Mouse (Mus musculus) embryonic facial prominence, embryonic 12.5 days (tissue): ENCODE data around the gene Peg3. TPM values are rescaled to one million over a fixed set of nuclear protein-coding genes. Genes with fewer than 3 reads are reported as not detected.

Experiments
- ATAC-seq: fragments of 200-750 bp; cut with Nextera tagmentation; 2 replicates; pipeline ENCODE4 v1.8.0; 2017; ENCODE audit not compliant: insufficient number of reproducible peaks, insufficient read depth, low FRiP score, low TSS enrichment
- H3K27ac ChIP-seq: fragments of 300-500 bp; sonication (generic); 2 replicates; pipeline ENCODE4 v1.5.1; 2016; ENCODE audit warnings: mild to moderate bottlenecking
- H3K27me3 ChIP-seq: fragments of 300-500 bp; sonication (generic); 2 replicates; pipeline ENCODE4 v1.6.1; 2016; ENCODE audit warnings: mild to moderate bottlenecking, moderate library complexity
- H3K36me3 ChIP-seq: fragments of 300-500 bp; sonication (generic); 2 replicates; pipeline ENCODE4 v1.6.1; 2016; ENCODE audit warnings: mild to moderate bottlenecking
- H3K4me1 ChIP-seq: fragments of 300-500 bp; sonication (generic); 2 replicates; pipeline ENCODE4 v1.6.1; 2016
- H3K4me2 ChIP-seq: fragments of 300-500 bp; sonication (generic); replicated peaks from 2 replicates; pipeline ENCODE4 v1.6.1; 2016; ENCODE audit warnings: mild to moderate bottlenecking, moderate library complexity
- H3K4me3 ChIP-seq: fragments of 300-500 bp; sonication (generic); 2 replicates; pipeline ENCODE4 v1.5.1; 2016; ENCODE audit warnings: mild to moderate bottlenecking
- H3K9ac ChIP-seq: fragments of 300-500 bp; sonication (generic); 2 replicates; pipeline ENCODE4 v1.6.1; 2016; ENCODE audit warnings: mild to moderate bottlenecking, moderate library complexity
- H3K9me3 ChIP-seq: fragments of 300-500 bp; sonication (generic); 2 replicates; pipeline ENCODE4 v1.6.1; 2016; ENCODE audit warnings: mild to moderate bottlenecking, moderate library complexity
- WGBS: fragments of 180-500 bp; shearing (Covaris S2); methylation state at CpG from one replicate; pipeline ENCODE4 v1.1.7; 2016; 5-methylcytosine and 5-hydroxymethylcytosine counted together
- polyA plus RNA-seq: library from polyadenylated mRNA; unstranded; fragments of >200 nt; fragmentation: Nextera tagmentation; extraction: Ambion mirVana; gene quantifications from 2 replicates; pipeline ENCODE4 v1.2.1, GENCODE M21; 2016

Gene Peg3
- polyA plus RNA-seq, 1 experiment from 2014 or later, result 264 TPM

DNA sequence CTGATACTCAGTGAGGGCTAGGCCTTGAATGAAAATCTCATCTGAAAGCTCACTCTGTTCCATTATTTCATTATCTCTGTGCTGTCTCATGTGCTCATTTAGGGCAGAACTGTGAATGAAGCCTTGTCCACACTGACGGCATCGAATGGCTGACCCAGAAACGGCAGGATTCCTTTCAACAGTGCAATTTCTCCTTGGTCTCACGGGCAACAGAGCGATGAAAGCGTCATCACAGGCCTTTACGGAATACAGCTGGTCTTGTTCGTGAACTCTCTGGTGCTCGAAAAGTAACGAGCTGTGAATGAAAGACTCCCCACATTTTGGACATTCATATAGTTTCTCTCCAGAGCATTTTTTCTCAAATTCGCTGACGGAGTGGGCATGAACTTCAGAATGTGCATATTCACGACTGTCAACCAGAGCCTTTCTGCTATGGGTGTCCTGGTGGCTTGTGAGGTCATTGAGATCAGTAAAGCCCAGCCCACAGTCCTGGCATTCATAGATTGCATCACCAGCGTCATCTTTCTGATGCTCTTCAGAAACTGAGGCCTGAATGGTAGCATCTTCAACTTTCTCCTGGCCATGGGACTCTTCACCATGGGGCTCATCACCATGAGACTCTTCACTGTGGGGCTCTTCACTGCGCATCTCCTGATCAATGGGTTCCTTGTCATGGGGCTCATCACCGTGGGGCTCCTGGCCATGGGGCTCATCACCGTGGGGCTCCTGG, 21.6 kb downstream of the Peg3 start:
- 88% methylated on average over 17 of the region's 17 CpGs for WGBS
- Histone ChIP-seq H3K9me3 (peaks cover 6% of the 10 kb centered on the region; the same call in 1 of the 2 replicates), H3K4me3 (no peak overlapping the region), H3K27ac (no peak overlapping the region), H3K27me3 (no peaks in the 10 kb centered on the region), H3K36me3 (peaks cover 71% of the 10 kb centered on the region), H3K9ac (no peak overlapping the region), H3K4me1 (no peaks in the 10 kb centered on the region), H3K4me2 (no peak overlapping the region)
- ATAC-seq, result no peak

DNA sequence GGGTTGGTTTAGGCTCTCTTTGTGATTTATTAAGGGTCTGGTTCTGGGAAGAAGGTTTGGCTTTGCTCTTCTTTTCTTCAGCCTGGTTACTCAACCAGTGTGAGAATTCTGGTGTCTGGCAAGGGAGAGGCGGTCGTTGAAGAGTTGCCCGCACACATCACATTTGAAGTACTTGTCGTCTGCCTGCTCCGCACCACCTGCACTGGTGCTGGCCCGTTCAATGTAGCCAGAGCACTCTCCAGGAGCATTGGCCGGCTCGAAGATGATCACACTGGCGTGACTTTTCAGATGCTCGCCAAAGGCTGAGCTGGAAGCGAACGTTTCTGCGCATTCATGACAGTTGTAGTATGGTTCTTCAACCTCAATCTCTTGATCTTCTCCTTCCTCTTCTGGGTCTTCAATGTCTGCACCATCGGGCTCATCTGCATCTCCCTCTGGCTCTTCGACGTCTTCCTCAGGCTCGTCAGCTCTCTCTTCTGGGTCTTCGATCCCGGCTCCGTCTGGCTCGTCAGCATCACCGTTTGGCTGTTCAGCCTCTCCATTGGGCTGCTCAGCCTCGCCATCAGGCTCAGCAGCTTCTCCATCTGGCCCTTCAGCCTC, 22.7 kb downstream of the Peg3 start:
- WGBS, result 94% methylated on average over 23 of the region's 23 CpGs
- H3K27me3 ChIP-seq, result no peaks in the 10 kb centered on the region
- H3K4me3 ChIP-seq, result no peak overlapping the region
- no peak overlapping the region for H3K27ac ChIP-seq
- no peak for ATAC-seq
- H3K4me2 ChIP-seq, result no peak overlapping the region
- H3K4me1 ChIP-seq, result no peaks in the 10 kb centered on the region
- H3K36me3 ChIP-seq, result peaks cover 62% of the 10 kb centered on the region
- H3K9me3 ChIP-seq, result peaks cover 6% of the 10 kb centered on the region; the same call in 1 of the 2 replicates
- H3K9ac ChIP-seq, result no peak overlapping the region

DNA sequence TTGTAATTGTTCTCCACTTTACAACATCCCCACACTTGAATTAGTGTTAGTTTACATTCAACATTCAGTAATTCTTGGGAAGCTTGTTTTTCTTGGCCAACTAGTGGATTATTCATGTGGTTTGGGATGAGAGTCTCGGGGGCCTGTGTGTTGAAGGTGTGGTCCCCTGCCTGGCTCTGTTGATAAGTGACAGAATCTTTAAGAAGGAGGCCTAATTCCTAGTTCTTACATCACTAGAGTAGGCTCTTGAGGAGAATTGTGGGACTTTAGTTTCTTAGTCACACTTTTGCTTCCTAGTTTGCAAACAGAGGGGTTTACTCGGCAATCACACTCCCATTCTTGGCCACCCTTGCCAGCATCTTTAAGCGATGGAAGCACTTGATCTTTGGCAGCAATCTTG, 31.0 kb downstream of the Peg3 start:
- Histone ChIP-seq H3K9ac (no peak overlapping the region), H3K4me3 (no peak overlapping the region), H3K4me1 (no peaks in the 10 kb centered on the region), H3K36me3 (no peaks in the 10 kb centered on the region), H3K27me3 (no peaks in the 10 kb centered on the region), H3K9me3 (no peaks in the 10 kb centered on the region), H3K27ac (no peak overlapping the region), H3K4me2 (no peak overlapping the region)
- WGBS, result 82% methylated on average over 3 of the region's 3 CpGs
- ATAC-seq, result no peak

DNA sequence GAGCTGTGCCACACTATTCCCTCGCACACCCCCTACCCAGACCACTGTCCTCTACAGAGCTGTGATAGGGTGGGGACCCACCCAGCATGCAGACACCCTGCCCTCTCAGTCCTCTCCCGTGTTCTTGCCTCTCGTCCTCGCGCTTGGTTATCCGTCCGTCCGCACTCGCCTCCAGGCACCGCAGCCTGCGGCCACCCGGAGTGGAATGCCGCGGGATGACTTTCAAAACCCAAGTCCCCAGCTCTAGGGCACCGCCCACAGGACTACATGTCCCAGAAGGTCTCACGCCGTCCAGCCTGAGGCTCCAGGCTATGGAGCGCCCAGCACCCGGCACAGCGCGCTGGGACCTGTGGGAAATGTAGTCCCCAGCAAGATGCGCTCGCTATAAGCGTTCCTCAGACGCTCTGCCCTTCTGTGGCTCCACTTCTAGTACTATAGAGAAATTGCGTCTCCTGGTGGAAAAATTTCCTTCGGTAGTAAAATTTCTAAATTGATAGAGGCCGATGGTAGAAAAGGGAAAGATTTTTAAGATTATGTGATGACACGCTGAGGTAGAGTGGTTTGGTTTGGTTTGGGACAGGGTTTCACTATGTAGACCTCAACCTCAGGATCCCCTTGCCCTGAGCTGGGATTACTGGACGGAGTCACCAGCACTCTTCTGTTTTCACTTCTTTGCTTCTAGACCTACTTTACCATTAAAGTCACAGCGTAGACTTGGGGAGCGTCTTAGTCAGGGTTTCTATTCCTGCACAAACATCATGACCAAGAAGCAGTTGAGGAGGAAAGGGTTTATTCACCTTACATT, 33.8 kb downstream of the Peg3 start, which contains the start of gene Zim1:
Gene Zim1, minus strand, starts transcription at position 210 of the 805 bp plus-strand sequence.
- no peaks in the 10 kb centered on the region for H3K4me1 ChIP-seq
- no peaks in the 10 kb centered on the region for H3K9me3 ChIP-seq
- H3K36me3 ChIP-seq, result no peaks in the 10 kb centered on the region
- H3K27me3 ChIP-seq, result no peaks in the 10 kb centered on the region
- H3K4me2 ChIP-seq, result peak within 1 kb of the TSS; percentile 71
- 11% methylated on average over 32 of the region's 32 CpGs for WGBS
- H3K4me3 ChIP-seq, result peak within 1 kb of the TSS; percentile 55
- peak within 1 kb of the TSS; percentile 54 for H3K9ac ChIP-seq
- no peak within 1 kb of the TSS for H3K27ac ChIP-seq
- ATAC-seq, result peak; percentile 99

DNA sequence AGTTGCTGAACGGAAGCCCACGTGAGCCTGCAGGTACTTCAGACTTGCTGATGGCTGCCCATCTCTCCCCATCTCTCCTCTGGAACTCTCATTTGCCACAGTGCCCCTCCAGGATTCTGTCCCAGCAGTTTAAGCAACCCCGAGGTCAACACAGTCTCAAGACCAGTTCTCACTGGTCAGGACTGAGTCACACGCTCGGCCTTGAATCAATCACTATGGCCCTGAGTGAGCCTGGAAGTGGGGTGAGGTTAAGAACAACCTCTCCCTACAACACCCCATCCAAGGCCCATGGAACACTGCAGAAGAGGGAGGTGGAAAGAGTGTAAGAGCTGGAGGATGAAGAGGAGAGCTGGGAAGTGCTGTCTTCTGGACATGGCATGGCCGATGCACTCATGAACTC, 44.7 kb downstream of the Peg3 start:
- Histone ChIP-seq H3K4me2 (no peak overlapping the region), H3K27ac (no peak overlapping the region), H3K9ac (no peak overlapping the region), H3K4me3 (no peak overlapping the region), H3K36me3 (peaks cover 11% of the 10 kb centered on the region; the same call in 1 of the 2 replicates), H3K4me1 (no peaks in the 10 kb centered on the region), H3K27me3 (no peaks in the 10 kb centered on the region), H3K9me3 (no peaks in the 10 kb centered on the region)
- 91% methylated on average over 6 of the region's 6 CpGs for WGBS
- 0 out of 2 replicates have a peak, but pooled peaks have one; percentile 45 for ATAC-seq

DNA sequence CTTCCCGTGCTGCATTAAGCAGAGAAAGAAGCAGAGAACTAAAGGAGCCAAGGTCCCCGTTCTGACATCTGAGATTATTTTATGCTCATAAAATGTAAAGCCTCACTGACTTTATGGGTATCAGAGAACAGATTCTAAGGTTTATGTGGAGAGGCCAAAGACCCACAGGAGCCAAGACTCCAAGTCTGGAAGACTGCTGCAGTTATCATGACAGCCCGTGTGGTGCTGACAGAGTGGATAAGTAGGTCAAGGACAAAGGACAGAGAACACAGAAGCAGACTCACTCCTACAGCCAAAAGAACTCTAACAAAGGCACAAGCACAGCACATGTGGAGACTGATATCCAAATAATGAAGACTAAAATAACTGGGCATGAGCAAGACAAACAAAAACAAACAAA, 63.5 kb downstream of the Peg3 start:
- H3K4me3 ChIP-seq, result no peak overlapping the region
- 0 out of 2 replicates have a peak, but pooled peaks cover 4% of the 10 kb centered on the region for H3K9me3 ChIP-seq
- no peaks in the 10 kb centered on the region for H3K4me1 ChIP-seq
- no peak overlapping the region for H3K4me2 ChIP-seq
- H3K9ac ChIP-seq, result no peak overlapping the region
- no peak for ATAC-seq
- H3K27me3 ChIP-seq, result no peaks in the 10 kb centered on the region
- 72% methylated on average over 3 of the region's 3 CpGs for WGBS
- no peaks in the 10 kb centered on the region for H3K36me3 ChIP-seq
- no peak overlapping the region for H3K27ac ChIP-seq

DNA sequence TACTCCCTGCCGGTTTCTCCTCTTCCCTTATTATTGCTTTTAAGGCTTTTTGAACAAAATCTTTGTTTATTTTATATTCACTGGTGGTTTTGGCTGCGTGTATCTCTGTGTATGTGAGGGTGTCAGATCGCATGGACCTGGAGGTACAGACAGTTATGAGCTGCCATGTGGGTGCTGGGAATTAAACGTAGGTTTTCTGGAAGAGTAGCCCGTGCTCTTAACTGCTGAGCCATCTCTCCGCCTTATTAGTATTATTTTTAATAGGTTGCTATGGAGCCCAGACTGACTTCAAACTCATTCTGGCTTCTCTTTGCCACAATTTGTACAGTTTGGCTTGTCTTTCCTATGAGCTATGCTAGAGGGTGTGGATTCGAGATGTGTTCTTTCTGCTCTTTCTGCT, 66.8 kb downstream of the Peg3 start:
- no peaks in the 10 kb centered on the region for H3K4me1 ChIP-seq
- no peak overlapping the region for H3K4me3 ChIP-seq
- no peak overlapping the region for H3K9ac ChIP-seq
- no peak for ATAC-seq
- H3K36me3 ChIP-seq, result no peaks in the 10 kb centered on the region
- H3K4me2 ChIP-seq, result no peak overlapping the region
- 63% methylated on average over 7 of the region's 7 CpGs for WGBS
- 0 out of 2 replicates have a peak, but pooled peaks cover 4% of the 10 kb centered on the region for H3K9me3 ChIP-seq
- H3K27ac ChIP-seq, result no peak overlapping the region
- H3K27me3 ChIP-seq, result no peaks in the 10 kb centered on the region

DNA sequence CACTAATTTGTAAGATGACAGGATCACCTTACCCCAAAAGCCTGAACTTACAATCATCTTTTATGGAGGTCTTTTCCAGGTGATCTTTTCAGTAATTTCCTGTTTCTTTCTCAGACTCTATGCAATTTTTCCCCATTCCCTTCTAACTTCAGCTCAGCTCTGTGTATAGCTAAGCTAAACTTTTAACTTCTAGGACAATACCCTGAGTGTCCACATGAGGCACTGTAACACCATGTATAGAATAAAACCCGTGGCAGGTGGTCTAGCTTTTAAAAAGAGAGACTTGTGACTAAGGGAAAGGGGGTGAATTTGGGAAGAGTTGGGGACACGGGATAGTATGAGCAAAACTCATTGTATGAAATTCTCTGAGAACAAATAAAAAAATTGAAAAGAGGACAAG, 70.6 kb downstream of the Peg3 start:
- no peak for ATAC-seq
- no peak overlapping the region for H3K4me2 ChIP-seq
- no peak overlapping the region for H3K4me3 ChIP-seq
- H3K9me3 ChIP-seq, result 0 out of 2 replicates have a peak, but pooled peaks cover 2% of the 10 kb centered on the region
- H3K9ac ChIP-seq, result no peak overlapping the region
- H3K27me3 ChIP-seq, result no peaks in the 10 kb centered on the region
- no peaks in the 10 kb centered on the region for H3K4me1 ChIP-seq
- 27% methylated on average over 2 of the region's 2 CpGs for WGBS
- no peaks in the 10 kb centered on the region for H3K36me3 ChIP-seq
- no peak overlapping the region for H3K27ac ChIP-seq

DNA sequence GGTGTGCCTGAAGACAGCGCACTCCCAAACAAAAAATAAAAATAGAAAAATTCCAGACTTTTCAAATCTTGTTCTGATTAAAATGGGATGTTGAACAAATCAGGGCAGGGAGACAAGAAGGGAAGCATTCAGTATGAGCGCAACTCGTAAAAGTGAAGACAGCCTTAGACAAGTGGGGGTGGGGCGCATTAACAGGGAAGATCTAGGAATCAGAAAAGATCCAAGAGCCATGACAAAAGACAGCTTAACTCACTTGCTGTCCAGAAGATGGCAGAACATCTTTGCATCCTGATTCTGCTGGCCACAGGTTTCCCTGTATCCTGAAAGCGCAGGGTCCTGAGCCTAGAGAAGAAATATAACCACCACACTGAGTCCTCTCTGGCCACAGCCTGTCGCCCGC, 71.6 kb downstream of the Peg3 start:
- Histone ChIP-seq H3K4me3 (no peak overlapping the region), H3K4me1 (no peaks in the 10 kb centered on the region), H3K27ac (no peak overlapping the region), H3K27me3 (no peaks in the 10 kb centered on the region), H3K9ac (no peak overlapping the region), H3K36me3 (no peaks in the 10 kb centered on the region), H3K4me2 (no peak overlapping the region), H3K9me3 (no peaks in the 10 kb centered on the region)
- no peak for ATAC-seq
- WGBS, result 91% methylated on average over 7 of the region's 7 CpGs
